Mouse (Mus musculus) activated CD4-positive, CD25-positive, alpha-beta regulatory T cell, adult 9 weeks (primary cell): ENCODE measurements around the gene Ifi202b. TPM values are rescaled to one million over a fixed set of nuclear protein-coding genes. Genes with fewer than 3 reads are reported as not detected.

Experiments
- polyA plus RNA-seq: library from polyadenylated mRNA; unstranded; fragments of 100-300 nt; shearing (Covaris generic); gene quantifications from one replicate; pipeline ENCODE4 v1.2.1, GENCODE M21; 2017

Gene Ifi202b
- not detected for polyA plus RNA-seq

GRCm38 (mm10) chr1:173982694-173983305, at the start of gene Ifi202b:
Gene Ifi202b, minus strand, starts transcription at chr1:173982744.

DNA sequence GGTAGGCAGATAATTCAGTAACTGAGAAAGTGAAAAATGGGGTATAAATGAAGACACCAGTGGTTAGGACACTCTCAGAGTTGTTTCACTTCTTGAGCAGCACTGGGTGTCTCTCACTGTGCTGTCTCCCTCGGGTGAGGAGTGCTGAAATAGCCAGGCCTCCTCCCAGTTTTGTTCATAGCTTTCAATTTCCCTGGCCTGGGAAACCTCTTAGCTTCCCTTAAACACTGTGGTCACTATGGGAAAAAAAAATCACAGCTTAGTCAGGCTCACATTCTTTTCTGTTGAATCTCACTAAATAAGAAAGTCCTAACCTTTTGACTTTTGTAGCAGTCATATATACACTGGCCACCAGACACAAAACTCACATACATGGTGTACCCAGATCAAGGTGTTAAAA, 49.2 kb upstream of the Ifi202b start, which contains the start of gene Ifi205:
TSS of gene Ifi205 (minus strand) at position 113 of the 400 bp plus-strand sequence.

DNA sequence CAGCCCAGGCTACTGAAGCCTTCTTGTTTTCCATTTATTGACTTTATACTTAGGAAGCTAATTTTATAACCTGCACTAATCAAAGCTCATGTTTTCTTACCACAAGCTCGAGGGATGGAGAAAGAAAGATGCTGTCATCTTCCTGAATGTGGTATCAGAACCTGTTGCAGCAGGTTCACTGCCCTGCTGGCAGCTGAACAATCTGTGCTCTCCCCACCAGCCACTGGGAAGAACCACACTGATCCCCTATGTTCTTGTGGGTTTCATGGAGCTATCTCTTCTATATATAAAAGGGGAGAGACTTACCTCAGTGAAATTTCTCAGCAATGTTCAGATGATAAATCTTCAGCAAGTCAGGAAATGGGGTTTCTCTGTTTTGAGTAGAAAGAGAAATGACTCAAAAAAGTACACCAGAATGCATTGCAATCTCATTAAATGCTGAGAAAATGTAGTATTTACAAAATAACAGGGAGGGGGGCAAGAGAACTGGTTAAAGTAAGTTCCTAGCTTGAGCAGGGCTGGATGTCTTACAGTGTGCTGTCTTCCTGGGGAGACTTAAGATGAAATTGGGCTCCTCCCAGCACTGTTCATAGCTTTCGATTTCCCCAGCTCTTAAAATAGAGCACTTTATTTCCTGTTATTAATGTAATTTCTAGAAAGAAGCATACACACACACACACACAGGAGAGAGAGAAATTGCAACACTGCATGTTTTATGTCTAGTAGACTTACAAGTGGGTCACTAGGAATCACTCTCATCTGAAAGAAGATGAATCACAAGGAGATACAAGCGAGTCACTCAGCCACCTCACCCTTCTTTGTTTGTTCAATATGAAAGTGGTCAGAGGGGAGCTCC, 40.4 kb downstream of the Ifi202b start, which contains the start of the genes Mndal and Ifi203:
TSS of gene Mndal (minus strand) at position 568 of the 856 bp plus-strand sequence.
TSS of gene Ifi203 (minus strand) at position 749 of the 856 bp plus-strand sequence.

Other genes with a start within 250 kb of the Ifi202b start
- 0.15 TPM for gene Ifi207, start 241.0 kb downstream of the Ifi202b start, polyA plus RNA-seq
- gene Ifi204, start 215.8 kb downstream of the Ifi202b start, polyA plus RNA-seq, result 1.9 TPM
- 3.9 TPM for gene Ifi211, start 69.7 kb downstream of the Ifi202b start, polyA plus RNA-seq
- 575 TPM for gene Mndal, start 40.3 kb downstream of the Ifi202b start, polyA plus RNA-seq
- gene Ifi203, start 40.1 kb downstream of the Ifi202b start, polyA plus RNA-seq, result 508 TPM
- gene Ifi205, start 49.1 kb upstream of the Ifi202b start, polyA plus RNA-seq, result 0.45 TPM
- gene Olfr433, start 58.0 kb upstream of the Ifi202b start, polyA plus RNA-seq, result not detected
- gene Olfr432, start 66.5 kb upstream of the Ifi202b start, polyA plus RNA-seq, result not detected
- gene Olfr430, start 83.9 kb upstream of the Ifi202b start, polyA plus RNA-seq, result not detected
- not detected for gene Olfr429, start 101.6 kb upstream of the Ifi202b start, polyA plus RNA-seq
- gene Olfr427, start 114.1 kb upstream of the Ifi202b start, polyA plus RNA-seq, result not detected
- not detected for gene Olfr231, start 138.4 kb upstream of the Ifi202b start, polyA plus RNA-seq
- gene Olfr424, start 148.8 kb upstream of the Ifi202b start, polyA plus RNA-seq, result not detected
- gene Olfr420, start 172.9 kb upstream of the Ifi202b start, polyA plus RNA-seq, result not detected
- gene Spta1, start 190.0 kb upstream of the Ifi202b start, polyA plus RNA-seq, result 0.22 TPM